Mouse (Mus musculus) G1E (cell line): Measurements from ENCODE around the gene Pga5.

ENCODE experiments used
- CTCF ChIP-seq: IDR thresholded peaks from 2 replicates; pipeline ENCODE4 v1.5.1; 2012; ENCODE audit warnings: low read depth, low read length, inconsistent platforms, mixed read lengths
- GATA1 ChIP-seq: IDR thresholded peaks from 2 replicates; pipeline ENCODE4 v1.6.1; 2012; ENCODE audit warnings: borderline replicate concordance, low read length, inconsistent platforms, mixed read lengths
- GATA2 ChIP-seq: IDR thresholded peaks from 2 replicates; pipeline ENCODE4 v1.6.1; 2012; ENCODE audit warnings: low read depth, low read length, inconsistent platforms, borderline replicate concordance
- POLR2AphosphoS5 ChIP-seq: IDR thresholded peaks from 2 replicates; pipeline ENCODE4 v1.6.1; 2012; ENCODE audit warnings: low read depth, low read length, inconsistent platforms; ENCODE audit not compliant: insufficient replicate concordance
- TAL1 ChIP-seq: conservative IDR thresholded peaks from 2 replicates; pipeline ENCODE4 v1.6.1; 2012; ENCODE audit warnings: low read depth, low read length, inconsistent platforms, mixed read lengths

DNA sequence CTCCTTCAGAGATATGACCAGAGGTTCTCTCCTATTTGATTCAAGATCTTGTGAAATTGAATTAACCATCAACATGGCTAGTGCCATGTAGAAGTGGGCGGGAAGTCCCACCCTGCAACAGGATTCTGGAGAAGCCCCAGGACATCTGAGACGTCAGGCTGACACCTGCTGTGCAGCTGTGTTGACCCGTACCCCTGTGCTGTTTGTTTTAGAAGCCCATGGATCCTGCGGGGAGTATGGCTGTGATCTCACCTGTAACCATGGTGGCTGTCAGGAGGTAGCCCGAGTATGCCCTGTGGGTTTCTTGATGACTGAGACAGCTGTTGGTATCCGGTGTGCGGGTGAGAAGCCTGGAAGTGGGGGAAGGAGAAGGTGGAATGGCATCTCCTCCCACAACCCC is 40.0 kb downstream of the Pga5 start:
- TF ChIP-seq CTCF: no peak
- no peak for TF ChIP-seq GATA1
- no peak for TF ChIP-seq POLR2AphosphoS5
- no peak for TF ChIP-seq TAL1
- TF ChIP-seq GATA2: no peak
